Mouse (Mus musculus) bone marrow, adult 2 months (tissue): ENCODE results near the gene Ceacam18.

ENCODE experiments used
- CTCF ChIP-seq: fragments of 200-500 bp; IDR thresholded peaks from 2 replicates; pipeline ENCODE4 v1.5.1; 2011; ENCODE audit warnings: low read length, control low read depth; ENCODE audit not compliant: control insufficient read depth, insufficient read depth
- POLR2A ChIP-seq: fragments of 200-500 bp; IDR thresholded peaks from 2 replicates; pipeline ENCODE4 v1.6.1; 2011; ENCODE audit warnings: low read depth, mild to moderate bottlenecking, control low read depth, low read length, borderline replicate concordance; ENCODE audit not compliant: control insufficient read depth

DNA sequence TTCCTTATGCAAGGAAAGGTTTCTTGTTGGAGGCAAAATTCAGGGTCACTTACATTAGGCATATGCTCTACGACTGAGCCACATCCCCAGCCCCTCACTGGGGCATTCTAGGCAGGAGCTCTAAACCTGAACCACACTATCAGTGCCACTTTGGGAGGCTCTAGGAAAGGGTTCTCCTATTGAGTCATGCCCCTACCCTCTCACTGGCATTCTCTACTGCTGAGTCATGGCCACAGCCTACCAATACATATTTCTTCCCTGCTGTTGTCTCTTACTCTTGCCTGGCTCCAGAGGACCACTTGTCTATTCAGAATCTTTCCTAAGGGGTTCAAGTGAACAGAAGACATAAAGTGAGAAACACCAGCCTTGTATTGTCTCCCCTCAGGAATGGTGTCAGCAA is 28.3 kb downstream of the Ceacam18 start:
- TF ChIP-seq CTCF (no peak), POLR2A (no peak)
